Mouse (Mus musculus): ENCODE data around the gene Apol11b.
"Not testable (repeated sequence)": the region's sequence is repeated elsewhere in the genome, so short reads cannot be mapped to it uniquely, and the experiment has no call there.

The Apol11b gene

DNA sequence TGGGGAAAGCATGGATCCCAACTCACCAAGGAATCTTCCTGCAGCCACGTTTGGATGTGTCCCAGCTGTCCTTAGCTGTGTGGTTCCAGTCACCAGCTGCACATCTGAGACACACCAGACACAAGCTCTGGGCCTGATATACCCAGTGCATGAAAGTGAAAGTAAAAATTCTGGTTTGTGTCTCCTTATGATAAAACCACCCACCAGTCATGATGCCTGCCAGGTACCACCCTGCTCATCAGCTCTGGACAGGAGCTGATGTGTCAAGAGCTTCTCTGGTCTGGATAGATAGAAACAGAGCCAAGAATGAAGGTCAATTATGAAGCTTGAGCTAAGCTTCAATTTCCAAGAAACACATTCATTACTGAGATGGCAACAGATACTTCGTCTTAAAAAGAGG is at the start of gene Apol11b:
Gene Apol11b, minus strand, starts transcription at position 111 of the 400 bp plus-strand sequence.
- DNase-seq (ENCODE audit: low spot score in 2 of 2) = not testable (repeated sequence)

- not testable (repeated sequence) for DNase-seq (ENCODE audit: low spot score in 2 of 2)
Observed at GRCm38 (mm10) chr15:77691532-77692311, 48.6 kb upstream of the Apol11b start.

GRCm38 (mm10) chr15:77683944-77684343 is 40.9 kb upstream of the Apol11b start:
- DNase-seq (ENCODE audit: low spot score in 2 of 2) = peak; percentile 5 to 15

DNA sequence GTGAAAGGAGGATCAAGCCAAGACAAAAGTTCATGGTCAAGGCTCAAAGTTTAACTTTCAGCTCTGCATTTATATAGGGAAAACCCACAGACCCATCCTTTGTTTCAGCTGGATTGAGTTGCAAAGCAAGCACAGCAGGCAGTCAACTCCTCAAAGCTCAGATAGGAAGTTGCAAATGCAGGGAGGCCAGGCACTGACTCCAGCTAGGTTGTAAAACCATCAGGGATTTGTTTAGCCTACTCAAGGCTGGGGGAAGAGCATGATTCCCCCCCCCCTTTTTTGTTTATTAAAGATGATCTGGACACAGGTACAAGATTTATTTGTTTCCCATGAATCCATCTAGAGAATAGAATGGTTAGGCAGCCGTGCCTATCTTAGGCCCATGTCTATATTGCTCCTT is 31.0 kb upstream of the Apol11b start:
- DNase-seq (ENCODE audit: low spot score in 2 of 2) = not testable (repeated sequence)

- not testable (repeated sequence) for DNase-seq (ENCODE audit: low spot score in 2 of 2)
Observed at GRCm38 (mm10) chr15:77661841-77662240, 18.8 kb upstream of the Apol11b start.

GRCm38 (mm10) chr15:77659773-77660172 is 16.7 kb upstream of the Apol11b start:
- DNase-seq (ENCODE audit: low spot score in 2 of 2) = not testable (repeated sequence)

DNA sequence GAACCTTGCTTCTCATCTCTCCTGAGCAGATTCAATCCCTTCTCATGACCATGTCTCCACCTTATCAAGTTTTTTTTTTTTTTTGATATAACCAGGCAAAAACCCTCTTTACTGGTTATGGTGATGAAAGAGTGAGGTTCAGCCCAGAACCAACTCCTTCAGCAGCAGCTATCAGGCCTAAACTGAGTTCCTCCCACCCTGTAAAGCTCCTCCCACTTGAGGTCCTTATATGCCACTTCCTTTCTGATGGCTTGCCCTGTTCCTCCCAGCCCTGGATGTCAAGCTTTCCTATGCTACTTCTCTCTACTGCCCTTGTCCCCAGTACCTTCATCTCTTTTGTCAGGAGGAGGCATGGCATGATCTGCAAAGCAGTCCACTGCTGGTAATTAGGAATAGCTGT is 8.1 kb upstream of the Apol11b start:
- DNase-seq (ENCODE audit: low spot score in 2 of 2) = not testable (repeated sequence)

GRCm38 (mm10) chr15:77629822-77630221 is 13.3 kb downstream of the Apol11b start:
- DNase-seq (ENCODE audit: low spot score in 2 of 2) = not testable (repeated sequence)

DNA sequence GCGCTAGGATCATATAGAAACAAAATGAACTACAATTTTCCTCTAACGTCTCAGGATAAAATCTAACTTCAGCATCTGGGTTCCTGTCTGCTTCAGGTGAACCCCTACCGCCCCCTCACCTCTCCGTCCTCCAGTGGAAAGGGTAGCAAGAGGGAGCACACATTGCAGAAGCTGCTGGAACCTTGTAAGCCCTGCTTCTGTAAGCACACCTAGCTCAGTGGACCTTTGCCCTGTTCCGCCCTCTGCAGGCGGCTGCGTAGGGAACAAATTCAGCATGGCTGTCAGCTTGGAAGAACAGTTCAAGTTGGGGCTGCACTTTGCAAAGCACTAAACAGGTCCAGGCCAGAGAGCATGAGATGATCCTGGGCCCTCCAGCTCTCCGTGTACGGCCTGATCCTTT is 14.4 kb downstream of the Apol11b start:
- not testable (repeated sequence) for DNase-seq (ENCODE audit: low spot score in 2 of 2)

DNA sequence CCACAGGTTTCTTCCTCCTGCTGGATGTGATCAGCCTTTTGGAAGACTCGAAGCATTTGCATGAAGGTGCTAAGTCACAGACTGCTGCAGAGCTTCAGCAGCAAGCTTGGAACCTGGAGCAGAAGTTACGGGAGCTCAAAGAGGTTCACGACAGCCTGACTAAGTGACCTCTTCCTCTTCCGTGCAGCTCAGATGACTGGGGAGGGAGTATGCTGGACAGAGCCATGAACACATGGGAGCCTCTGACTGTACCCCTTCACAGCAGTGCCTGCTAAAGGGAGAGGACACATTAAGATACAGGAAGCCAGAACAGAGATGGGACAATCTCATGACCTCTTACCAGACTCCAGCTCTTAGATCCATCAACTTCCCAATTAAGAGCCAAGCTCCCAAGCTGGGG is 16.6 kb downstream of the Apol11b start:
- DNase-seq (ENCODE audit: low spot score in 2 of 2) = not testable (repeated sequence)

- no peak for DNase-seq (ENCODE audit: low spot score in 2 of 2)
Observed at GRCm38 (mm10) chr15:77624710-77625109, 18.4 kb downstream of the Apol11b start.

- no peak for DNase-seq (ENCODE audit: low spot score in 2 of 2)
Observed at GRCm38 (mm10) chr15:77606069-77606468, 37.0 kb downstream of the Apol11b start.

DNA sequence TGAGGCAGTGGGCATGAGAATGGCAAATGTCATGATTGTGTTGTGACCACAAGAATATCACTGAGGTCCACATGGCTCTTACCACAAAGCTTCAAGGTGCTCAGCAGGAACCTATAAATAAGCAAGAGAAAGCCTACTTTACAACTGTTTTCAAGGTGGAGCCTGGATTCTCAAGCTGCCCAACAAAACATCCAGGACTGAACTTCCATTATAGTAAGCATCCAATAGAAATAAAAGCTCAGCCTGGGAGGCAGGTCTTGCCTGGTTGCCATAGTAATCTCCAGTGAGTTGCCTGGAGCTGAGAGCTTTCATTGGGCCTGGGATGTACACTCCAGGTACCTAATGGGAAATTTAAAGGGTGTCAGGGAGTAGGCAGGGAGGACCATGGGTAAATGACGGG is 44.1 kb downstream of the Apol11b start, which contains the start of gene Gm36245:
Gene Gm36245, plus strand, starts transcription at position 301 of the 400 bp plus-strand sequence.
- DNase-seq (ENCODE audit: low spot score in 2 of 2) = no peak

DNA sequence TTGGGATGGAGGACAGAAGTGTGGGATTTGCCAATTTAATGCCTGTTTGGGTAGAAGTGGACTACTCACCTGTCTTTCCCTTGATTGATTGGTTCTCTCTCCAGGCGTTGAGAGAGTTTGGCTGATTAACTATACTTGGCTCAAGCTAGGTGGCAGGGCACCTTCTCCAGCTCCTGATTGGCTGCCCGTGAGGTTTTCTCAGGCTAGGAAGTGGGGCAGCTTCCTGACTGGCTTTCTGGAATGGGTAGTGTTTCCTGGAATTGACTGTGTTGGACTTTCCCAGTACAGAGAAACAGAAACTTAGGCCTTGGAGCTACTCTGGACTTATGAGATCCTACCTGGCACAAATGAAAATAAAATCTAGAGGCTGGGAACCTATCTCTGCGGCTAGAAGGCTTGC is 44.7 kb downstream of the Apol11b start:
- no peak for DNase-seq (ENCODE audit: low spot score in 2 of 2)

- DNase-seq (ENCODE audit: low spot score in 2 of 2) = no peak
Observed at GRCm38 (mm10) chr15:77595961-77596360, 47.1 kb downstream of the Apol11b start, which contains the start of gene Apol10b. Apol10b (minus strand) TSS chr15:77596125.

- DNase-seq (ENCODE audit: low spot score in 2 of 2) = no peak
Observed at GRCm38 (mm10) chr15:77593557-77593956, 49.5 kb downstream of the Apol11b start.

GRCm38 (mm10) chr15:77590881-77591280 is 52.2 kb downstream of the Apol11b start:
- DNase-seq (ENCODE audit: low spot score in 2 of 2) = no peak

- DNase-seq (ENCODE audit: low spot score in 2 of 2) = no peak
Observed at GRCm38 (mm10) chr15:77588981-77589380, 54.1 kb downstream of the Apol11b start.

DNA sequence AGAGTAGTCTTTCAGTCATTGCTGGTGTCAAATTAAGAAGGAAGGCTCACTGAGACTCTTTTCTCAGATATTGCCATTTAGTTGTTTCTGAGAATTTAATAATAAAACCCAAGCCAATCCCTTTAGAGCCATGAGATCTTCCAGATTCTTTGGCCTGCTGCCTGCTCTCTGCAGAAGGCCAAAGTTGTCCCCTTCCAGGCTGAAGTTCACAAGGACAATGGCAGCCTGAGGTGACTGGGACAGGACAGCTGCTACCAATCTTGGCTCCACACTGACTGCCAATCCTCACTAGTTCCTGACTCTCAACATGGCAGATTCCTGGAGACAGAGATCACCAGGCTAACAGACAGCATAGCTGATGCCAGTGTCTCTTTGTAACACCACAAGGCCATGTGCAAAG is 56.1 kb downstream of the Apol11b start:
- no peak for DNase-seq (ENCODE audit: low spot score in 2 of 2)

Data from frontal cortex, postnatal 25 days (tissue).